Mouse (Mus musculus) liver, adult (tissue): ENCODE measurements at regions not wholly inside any gene's neighbourhood (a gene's known extent, or its start where the extent isn't known, plus 50 kb on each side); places are given as distances from the start of the nearest gene placed in this dataset.

Experiments used
- GATA4 ChIP-seq: IDR thresholded peaks from 2 replicates; pipeline ENCODE4 v1.6.1; 2014; ENCODE audit warnings: mild to moderate bottlenecking, low read length; ENCODE audit not compliant: insufficient replicate concordance

DNA sequence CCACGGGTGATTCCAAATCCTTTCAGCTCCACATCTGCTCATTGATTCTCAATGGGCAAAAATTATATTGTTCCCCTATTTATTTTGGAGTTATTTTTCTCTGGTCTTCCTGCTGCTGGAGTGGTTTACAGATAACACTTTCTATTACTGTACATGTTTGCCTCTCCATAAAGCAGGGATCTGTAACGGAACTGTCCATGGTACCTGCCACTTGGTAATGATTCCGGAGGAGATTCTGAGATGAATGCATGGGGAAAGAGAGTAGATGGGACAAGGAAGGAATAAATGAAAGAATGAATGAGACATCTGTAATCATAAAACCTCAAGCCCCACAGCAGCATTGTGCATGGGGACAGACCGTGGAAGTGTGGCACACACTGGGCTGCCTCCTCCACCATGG lies 1929.8 kb upstream of the Lrrc6 start:
- no peak for TF ChIP-seq GATA4

DNA sequence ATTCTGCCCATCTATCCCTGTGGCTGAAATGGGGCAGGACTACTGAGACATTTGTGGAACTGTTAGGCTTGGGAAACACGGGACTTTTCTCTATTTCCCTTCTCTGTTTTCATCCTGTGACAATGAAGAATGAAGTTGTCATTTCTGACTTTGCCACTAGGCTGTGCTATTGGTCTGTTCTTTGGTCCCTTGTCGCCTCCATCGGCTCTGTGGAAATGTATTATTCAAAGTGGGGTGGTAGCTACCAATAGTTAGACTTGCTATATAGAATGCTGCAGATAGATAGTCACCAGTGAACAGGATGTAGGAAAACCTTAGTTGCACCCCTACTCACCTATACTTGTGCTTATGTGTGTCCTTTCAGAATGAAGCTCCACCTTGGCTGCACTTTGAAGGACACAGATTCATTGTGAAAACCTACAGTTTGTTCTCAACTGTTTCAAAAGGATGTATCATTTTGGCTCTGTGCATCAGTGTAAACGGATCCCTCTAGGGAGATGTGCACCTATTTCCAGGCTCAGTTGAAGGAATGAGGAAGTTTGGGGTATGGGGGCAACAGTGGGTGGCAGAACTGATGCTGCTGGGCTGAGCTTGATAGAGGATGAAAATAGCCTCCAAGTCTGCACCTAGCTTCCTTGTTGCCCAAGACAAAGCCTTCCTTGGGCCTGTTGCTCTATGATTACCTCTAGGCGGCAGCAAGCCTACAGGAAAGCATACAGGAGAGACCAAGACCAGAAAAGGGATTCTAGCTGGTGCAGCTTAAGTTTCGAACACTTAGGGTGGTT lies 1927.9 kb upstream of the Lrrc6 start:
- TF ChIP-seq GATA4 = no peak

DNA sequence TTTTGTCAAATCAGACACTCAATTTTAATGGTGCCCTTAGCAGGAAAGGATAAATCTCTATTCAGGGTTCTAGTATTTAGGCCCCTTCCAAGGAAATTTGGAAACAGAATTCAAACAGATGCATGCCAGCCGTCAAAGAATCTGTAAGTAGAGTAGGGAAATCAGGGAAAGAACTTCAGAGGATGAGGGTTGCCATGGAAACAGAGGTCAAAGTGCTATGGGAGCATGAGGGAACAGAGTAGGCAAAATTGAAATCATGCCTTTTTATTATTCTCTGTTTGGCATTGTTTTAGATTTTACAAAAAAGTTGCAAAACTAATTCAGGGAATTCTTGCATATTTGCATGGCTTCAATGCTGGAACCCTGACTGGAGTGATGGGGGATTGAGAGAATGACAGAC lies 1916.4 kb upstream of the Lrrc6 start:
- TF ChIP-seq GATA4 = no peak

DNA sequence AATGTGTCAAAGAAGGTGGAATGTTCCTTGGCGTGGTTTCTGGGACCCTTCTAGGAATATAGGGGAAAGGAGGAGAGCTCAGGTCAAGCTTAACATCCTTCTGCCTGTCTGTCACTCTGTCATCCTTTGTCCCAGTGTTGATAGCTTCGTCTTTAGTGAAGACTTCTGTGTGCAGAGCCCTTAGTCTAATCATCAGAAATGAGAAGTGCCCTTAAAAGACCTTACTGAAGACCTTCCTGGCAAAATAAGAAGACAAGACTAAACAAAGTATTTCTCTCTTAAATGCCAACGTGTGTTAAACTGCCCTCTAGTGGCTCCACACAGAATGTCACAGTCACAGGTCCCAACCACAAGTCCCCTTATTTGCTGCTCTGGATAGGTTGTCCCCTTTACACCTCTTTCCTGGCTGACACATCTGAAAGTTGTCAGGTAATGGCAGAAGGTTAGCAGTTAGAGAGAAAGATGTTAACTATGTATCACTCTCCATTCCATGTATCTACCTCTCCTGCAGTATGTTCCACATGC lies 1914.8 kb upstream of the Lrrc6 start:
- TF ChIP-seq GATA4 = no peak

DNA sequence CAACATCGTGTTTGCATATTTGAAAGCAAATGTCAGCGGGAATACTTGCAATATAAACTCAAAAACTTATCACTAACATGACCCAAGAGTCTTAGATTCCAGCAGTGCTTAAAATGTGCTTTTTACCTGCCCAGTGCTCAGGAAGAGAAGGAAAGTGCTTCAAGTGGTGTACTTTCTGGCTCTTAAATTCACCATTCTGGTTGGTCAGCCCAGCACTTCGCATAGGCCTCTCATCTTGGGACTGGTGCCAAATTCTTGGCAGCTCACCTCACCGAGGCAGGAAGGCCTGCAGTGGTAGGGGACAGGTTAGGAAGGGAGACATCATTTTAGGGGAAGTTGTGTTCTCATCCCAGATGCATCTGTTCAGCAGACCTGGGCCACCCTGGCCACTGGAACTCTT lies 1913.3 kb upstream of the Lrrc6 start:
- TF ChIP-seq GATA4 = no peak

DNA sequence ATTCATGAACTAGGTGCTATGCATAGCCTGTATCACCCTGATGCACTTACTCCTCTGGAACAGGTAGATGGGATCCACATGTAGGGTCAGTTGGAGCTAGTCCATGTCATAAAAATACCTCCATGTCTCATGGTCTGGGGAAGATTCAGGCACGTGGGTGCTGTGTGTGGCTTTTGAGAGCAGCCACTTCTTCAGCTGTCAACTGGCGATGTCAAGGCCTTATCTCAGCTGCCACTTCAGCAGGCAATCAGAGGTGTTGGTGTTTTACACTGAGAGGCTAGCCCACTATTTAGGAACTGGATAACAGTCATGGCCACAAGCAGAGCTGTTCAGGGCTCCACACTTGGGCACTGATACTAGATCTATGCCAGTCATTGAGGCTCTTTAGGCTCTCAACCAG lies 1912.0 kb upstream of the Lrrc6 start:
- no peak for TF ChIP-seq GATA4

DNA sequence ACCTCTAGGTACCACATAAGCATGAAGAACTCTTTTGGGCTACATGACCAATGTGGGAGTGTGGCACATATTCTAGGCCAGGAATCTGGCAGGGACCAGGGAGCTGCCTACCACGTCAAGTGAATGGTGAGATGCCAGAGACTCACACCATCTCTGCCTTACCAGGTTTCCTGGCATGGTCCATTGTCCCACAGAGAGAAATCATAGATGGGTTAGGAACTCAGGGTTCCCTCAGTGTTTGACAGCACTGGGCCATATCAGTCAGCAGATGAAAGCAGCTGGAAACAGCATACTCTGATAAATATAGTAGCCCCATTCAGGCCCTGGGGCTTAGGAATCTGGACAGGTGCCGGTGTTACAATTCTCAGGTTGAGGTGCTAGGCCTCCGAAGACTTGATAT lies 1911.4 kb upstream of the Lrrc6 start:
- TF ChIP-seq GATA4 = no peak

DNA sequence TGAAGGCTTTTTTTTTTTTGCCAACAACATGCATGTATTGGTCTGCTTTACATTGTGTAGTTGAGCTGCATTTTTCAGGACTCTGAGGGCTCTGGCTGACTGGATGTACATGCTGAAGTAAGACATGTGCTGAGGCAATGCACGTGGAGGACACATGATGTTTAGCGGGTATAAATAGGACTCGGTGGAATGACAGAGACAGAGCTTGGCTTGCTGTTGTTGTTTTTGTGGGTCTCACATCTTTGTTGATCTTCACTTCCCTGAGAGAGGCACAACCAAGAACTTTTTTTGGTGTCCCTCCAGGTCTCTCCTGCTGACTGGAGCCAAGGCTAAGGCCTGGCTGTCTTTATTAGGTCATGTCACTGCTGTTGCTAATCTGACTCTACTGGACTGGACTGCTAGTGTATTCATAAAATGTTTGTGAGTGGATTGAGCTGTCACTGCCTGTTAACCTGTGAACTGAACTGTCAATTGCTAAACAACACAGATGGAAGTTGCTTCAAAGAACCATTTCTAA lies 1902.9 kb upstream of the Lrrc6 start:
- no peak for TF ChIP-seq GATA4

DNA sequence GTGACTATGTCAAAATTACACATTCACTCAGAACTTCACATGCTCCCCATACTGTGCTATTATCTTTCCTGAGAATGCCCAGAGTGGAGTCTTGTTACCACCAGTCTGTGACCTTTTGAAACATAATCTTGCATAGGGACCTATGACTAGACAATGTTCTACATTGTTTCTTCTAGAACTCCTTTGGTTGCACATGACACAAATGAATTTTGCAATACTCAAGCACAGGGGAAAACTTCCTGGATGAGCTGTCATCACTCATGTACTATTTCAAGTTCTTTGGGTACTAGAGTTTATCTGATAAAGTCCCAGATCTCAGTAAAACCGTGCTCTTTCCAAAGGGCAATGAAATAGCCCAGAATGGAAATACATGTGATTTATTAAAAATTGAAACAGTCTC lies 1901.0 kb upstream of the Lrrc6 start:
- no peak for TF ChIP-seq GATA4

DNA sequence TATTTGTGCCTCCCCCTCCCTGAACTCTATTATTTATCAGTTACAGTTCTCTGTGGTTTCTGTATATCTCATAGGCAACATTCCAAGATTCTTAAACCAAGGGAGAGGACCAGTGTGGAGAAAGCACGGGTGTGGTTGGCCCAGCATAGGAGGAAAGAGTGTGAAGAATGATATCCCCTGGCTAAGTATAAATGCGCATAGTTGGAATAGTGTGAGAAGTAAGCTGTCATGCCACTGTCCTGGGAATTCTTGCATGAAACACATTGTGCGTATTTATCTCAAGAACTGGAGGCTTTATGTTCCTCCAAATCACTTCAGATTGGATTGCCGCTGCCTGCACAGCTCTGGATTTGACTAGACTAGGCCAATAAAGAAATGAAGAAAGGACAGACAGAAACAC lies 1900.3 kb upstream of the Lrrc6 start:
- no peak for TF ChIP-seq GATA4

DNA sequence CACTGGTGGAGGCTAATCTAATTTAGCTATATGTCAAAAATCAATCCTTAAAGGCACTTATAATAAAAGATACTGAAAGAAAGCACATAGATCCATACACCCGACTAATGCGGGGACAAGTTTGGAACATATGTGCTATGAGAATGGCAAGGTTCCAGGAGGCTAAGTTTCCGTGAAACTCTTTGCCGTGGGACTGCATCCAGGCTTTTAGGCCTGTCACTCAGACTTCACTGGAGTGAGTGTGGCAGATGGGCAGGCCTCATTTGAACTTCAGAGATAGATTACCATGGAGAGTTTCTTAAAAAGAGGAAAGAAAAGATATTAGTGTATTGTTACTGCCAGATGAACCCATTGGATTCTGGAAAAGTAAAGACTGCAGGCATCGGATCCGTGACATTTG lies 1895.9 kb upstream of the Lrrc6 start:
- no peak for TF ChIP-seq GATA4

DNA sequence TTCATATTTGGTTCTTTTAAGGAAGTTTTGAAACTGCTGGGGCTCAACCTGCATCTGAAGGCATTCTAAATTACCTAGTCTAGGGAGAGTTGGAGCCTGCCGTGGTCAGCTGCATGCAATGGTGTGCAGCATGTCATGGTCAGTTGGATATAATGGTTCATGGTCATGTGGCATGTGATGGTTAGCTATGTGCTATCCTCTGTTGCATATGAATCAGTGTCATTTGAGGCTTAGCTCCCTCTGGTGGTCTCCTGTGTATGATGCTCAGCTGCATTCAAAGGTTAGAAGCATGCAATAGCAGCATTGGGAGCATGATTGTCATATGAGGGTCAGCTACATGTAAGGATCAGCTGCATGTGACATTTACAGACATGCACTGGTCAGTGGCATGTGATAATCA lies 1894.0 kb upstream of the Lrrc6 start:
- TF ChIP-seq GATA4 = no peak

DNA sequence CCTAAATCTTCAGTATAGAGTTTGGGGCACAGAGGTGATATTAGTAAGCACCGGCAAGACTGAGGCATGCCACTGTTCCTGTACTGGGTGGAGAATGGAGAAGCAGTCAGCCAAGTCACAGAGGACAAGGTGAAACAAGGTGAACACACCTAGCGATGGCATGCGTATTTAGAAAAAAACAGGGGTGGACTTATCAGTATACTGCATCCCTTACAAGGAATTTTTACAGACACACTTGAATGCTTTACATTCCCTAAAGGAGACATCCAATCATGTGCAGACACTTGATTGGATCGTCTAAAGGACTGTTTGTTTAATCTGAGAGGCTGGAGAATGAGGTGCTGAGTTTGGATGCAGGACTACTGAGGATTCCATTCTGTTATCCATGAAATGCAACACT lies 1893.4 kb upstream of the Lrrc6 start:
- no peak for TF ChIP-seq GATA4

DNA sequence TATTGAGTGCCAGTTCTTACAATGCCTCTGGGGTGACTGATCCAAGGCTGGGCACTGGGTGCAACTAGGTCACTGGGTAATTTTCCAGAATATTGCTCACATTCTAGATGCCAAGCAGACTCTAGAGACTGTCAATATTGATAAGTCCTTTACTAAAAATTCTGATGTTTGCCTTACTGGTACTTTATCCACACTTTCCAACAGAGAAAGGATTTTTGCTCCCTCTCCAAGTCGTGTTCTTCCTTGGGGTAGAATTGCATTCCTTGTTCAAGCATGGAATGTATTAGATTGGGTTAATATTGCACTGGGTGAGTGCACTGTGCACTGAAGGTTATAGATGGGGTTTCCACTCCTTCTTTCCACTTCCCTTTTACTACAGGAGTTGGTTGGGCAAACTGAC lies 1891.0 kb upstream of the Lrrc6 start:
- TF ChIP-seq GATA4 = no peak

DNA sequence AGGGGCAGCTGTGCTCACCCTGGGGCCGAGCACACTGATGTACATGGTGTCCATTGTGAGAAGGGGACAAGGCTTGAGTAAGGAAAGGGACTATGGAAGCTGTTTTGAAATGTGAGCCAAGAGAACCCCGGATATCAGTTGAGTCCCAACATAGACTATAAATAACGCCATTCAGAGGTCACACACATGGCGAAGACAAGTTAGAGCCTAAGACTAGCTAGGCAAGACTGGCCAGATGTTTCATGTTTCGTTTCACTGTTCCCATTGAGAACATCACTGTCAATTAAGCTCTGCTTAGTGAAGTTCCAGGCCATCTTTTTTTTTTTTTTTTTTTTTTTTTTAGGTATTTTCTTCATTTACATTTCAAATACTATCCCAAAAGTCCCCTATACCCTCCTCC lies 1889.1 kb upstream of the Lrrc6 start:
- TF ChIP-seq GATA4 = no peak

DNA sequence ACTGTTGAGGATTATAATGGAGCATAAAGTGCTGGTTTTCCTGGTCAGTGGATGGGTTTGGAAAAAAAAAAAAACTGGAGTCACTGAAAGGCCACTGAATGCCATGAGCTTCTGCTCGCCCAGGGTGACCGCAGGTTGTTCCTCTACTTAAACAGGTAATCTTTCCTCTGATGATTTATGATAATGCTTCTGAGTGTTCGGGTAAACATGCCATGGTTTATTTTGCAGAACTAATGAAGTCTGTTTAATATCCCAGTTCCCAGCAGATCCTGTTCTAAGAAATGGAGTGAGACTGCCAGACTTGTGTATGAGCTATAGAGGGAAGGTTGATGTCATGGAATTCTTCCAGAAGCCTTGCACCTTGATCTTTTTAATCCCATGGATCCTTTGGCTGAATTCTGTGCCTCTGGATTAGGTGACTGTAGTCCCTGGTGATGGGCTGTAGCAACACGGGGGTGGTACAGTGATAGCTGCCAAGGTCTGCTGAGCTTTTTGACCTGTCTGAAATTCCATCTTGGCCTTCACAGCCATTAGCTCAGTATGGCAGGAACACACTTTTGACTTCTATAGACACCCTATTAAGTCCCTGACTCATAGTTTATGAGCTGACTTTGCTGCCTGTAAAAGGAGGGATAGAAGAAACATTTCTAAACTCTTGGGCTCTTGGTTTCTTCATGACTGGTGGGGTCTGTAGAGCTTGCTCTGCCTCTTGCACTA lies 1886.8 kb upstream of the Lrrc6 start:
- no peak for TF ChIP-seq GATA4
